Mouse (Mus musculus) G1E (cell line): Measurements from ENCODE around the gene Heatr4. TPM values are rescaled to one million over a fixed set of nuclear protein-coding genes. Genes with fewer than 3 reads are reported as not detected.

Source experiments
- ATAC-seq: 2 replicates; pipeline ENCODE4 v1.8.0; 2016; ENCODE audit warnings: mild to moderate bottlenecking; ENCODE audit not compliant: insufficient number of reproducible peaks, poor library complexity, low FRiP score, severe bottlenecking; ENCODE audit errors: extremely low read depth
- DNase-seq: peaks from one replicate; pipeline ENCODE4 v3.0.0; 2012; ENCODE audit warnings: low spot score
- H3K27me3 ChIP-seq: 2 replicates; pipeline ENCODE4 v1.6.1; 2012; ENCODE audit warnings: mild to moderate bottlenecking, low read length, inconsistent platforms; ENCODE audit not compliant: insufficient read depth
- H3K36me3 ChIP-seq: replicated peaks from 2 replicates; pipeline ENCODE3; 2012; ENCODE audit warnings: mild to moderate bottlenecking, inconsistent platforms
- H3K4me1 ChIP-seq: 2 replicates; pipeline ENCODE4 v1.6.1; 2012; ENCODE audit warnings: low read depth, low read length, inconsistent platforms, mixed read lengths; ENCODE audit not compliant: insufficient read depth
- H3K4me3 ChIP-seq: 2 replicates; pipeline ENCODE4 v1.5.1; 2012; ENCODE audit warnings: low read depth, mild to moderate bottlenecking, inconsistent platforms, low read length, moderate library complexity, mixed read lengths
- H3K9me3 ChIP-seq: replicated peaks from 2 replicates; pipeline ENCODE4 v1.6.1; 2012; ENCODE audit warnings: inconsistent platforms
- CTCF ChIP-seq: IDR thresholded peaks from 2 replicates; pipeline ENCODE4 v1.5.1; 2012; ENCODE audit warnings: low read depth, low read length, inconsistent platforms, mixed read lengths
- GATA1 ChIP-seq: IDR thresholded peaks from 2 replicates; pipeline ENCODE4 v1.6.1; 2012; ENCODE audit warnings: borderline replicate concordance, low read length, inconsistent platforms, mixed read lengths
- GATA2 ChIP-seq: IDR thresholded peaks from 2 replicates; pipeline ENCODE4 v1.6.1; 2012; ENCODE audit warnings: low read depth, low read length, inconsistent platforms, borderline replicate concordance
- POLR2AphosphoS5 ChIP-seq: IDR thresholded peaks from 2 replicates; pipeline ENCODE4 v1.6.1; 2012; ENCODE audit warnings: low read depth, low read length, inconsistent platforms; ENCODE audit not compliant: insufficient replicate concordance
- TAL1 ChIP-seq: conservative IDR thresholded peaks from 2 replicates; pipeline ENCODE4 v1.6.1; 2012; ENCODE audit warnings: low read depth, low read length, inconsistent platforms, mixed read lengths
- polyA plus RNA-seq: library from polyadenylated mRNA; stranded (reverse); fragments of >175 nt; gene quantifications from 2 replicates; pipeline ENCODE4 v1.2.3, GENCODE M21; 2012
- total RNA-seq, 2 experiments: library from RNA; stranded (forward) in 1 of 2; stranded (reverse) in 1 of 2; fragments of 200-1000 nt in 1 of 2; fragments of >200 nt in 1 of 2; fragmentation: Nextera tagmentation in 1 of 2; gene quantifications; 2 replicates each; pipeline ENCODE4 v1.2.3; 2014 to 2017

The Heatr4 gene
- total and polyA plus RNA-seq, 3 experiments, result 0.22 TPM; not detected in 2

DNA sequence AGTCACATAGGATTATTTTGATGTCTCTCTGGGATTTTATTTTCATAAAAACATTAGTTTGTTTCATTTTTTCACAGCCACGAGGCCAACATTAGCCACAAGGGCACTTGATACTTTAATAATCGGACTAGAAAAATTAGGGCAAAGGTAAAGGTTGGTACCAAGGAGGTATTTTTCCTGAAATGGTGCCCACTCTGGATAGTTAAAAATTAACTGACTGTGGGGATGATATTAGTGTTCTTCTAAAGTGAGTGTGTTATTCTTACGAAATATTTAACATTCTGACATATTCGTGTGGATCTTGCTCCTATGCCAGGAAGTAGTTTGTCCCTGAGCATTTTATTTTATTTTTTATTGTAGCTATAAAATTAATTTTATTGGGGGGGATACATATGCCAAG lies 3.0 kb downstream of the Heatr4 start:
- no peak overlapping the region for H3K4me3 ChIP-seq
- TF ChIP-seq GATA1 (no peak), POLR2AphosphoS5 (no peak), CTCF (no peak), GATA2 (no peak), TAL1 (no peak)

DNA sequence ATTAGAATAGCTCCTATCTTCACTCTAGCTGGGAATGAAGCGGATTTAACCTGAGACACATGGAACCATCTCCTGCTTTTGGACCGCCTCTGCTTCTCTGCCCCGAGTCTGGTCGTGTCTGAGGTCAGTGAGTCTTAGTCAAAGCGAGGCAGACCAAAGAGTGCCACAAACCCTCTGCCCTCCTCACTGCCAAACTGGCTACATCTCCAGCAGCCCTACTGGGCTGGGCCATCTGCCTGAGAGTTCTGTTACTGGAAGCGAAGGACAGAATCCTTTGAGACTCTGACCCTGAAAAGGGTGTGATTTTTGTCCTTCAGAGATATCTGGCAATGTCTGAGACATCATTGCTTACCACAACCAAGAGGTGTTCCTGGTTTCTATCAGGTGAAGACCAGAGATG lies 5.8 kb downstream of the Heatr4 start:
- Histone ChIP-seq H3K4me3 (no peak overlapping the region), H3K36me3 (no peaks in the 10 kb centered on the region), H3K4me1 (0 out of 2 replicates have a peak, but pooled peaks cover 3% of the 10 kb centered on the region), H3K9me3 (peaks cover 11% of the 10 kb centered on the region), H3K27me3 (peaks cover 62% of the 10 kb centered on the region)
- TF ChIP-seq POLR2AphosphoS5, result no peak
- TF ChIP-seq TAL1, result no peak
- no peak for TF ChIP-seq CTCF
- ATAC-seq (no peak), DNase-seq (no peak)

More for the DNA sequence above, 3.0 kb downstream of the Heatr4 start:
- Histone ChIP-seq H3K4me1 (peaks cover 6% of the 10 kb centered on the region; the same call in 1 of the 2 replicates), H3K36me3 (no peaks in the 10 kb centered on the region), H3K27me3 (peaks cover 57% of the 10 kb centered on the region), H3K9me3 (peaks cover 4% of the 10 kb centered on the region; the same call in 1 of the 2 replicates)
- DNase-seq (no peak), ATAC-seq (no peak)

DNA sequence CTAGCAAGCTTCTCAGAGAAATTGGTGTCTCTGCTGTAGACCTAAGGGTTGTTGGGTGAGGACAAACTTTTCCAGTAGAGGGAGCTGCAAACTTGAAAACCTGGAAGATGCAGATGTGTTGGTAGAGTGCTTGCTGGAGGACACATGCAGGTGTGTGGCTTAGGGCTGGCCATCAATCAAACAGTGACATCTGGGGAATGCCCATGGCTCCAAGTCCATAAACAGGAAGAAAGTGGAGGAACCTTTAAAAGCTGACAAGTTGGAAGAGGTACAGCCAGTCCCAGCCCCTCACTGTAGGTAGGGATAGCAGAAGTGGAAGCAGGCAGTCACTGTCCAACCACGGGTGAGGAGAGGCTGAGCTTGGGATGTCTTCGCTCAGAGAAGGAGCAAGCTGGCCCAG lies 12.5 kb downstream of the Heatr4 start:
- Histone ChIP-seq H3K27me3 (peaks cover 28% of the 10 kb centered on the region), H3K4me1 (peaks cover 8% of the 10 kb centered on the region), H3K4me3 (no peak overlapping the region), H3K9me3 (peaks cover 7% of the 10 kb centered on the region), H3K36me3 (no peaks in the 10 kb centered on the region)
- TF ChIP-seq CTCF, result peak; percentile 6; the same call in 1 of the 2 replicates
- no peak for TF ChIP-seq TAL1
- DNase-seq (peak; percentile 45), ATAC-seq (no peak)

DNA sequence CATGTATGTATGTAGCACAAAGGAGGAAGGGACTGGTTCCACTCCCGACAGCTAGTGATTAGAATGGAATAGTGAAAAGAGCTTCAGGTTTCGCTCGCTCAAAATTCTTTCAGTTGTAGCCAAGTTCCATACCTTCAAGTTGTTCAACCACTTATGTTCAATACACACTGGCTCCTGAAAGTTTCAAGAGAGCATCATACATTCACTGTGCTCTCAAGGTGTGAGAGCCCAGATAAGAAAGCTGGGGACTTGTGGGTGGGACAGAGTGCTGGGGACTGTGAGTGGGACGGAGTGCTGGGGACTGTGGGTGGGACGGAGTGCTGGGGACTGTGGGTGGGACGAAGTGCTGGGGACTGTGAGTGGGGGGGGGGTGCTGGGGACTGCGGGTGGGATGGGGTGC lies 19.4 kb downstream of the Heatr4 start:
- H3K9me3 ChIP-seq, result 0 out of 2 replicates have a peak, but pooled peaks cover 1% of the 10 kb centered on the region
- no peaks in the 10 kb centered on the region for H3K36me3 ChIP-seq
- DNase-seq, result no peak
- H3K4me1 ChIP-seq, result peaks cover 9% of the 10 kb centered on the region
- TF ChIP-seq POLR2AphosphoS5, result no peak
- no peak for TF ChIP-seq CTCF
- peaks cover 20% of the 10 kb centered on the region for H3K27me3 ChIP-seq
- ATAC-seq, result no peak
- no peak overlapping the region for H3K4me3 ChIP-seq

DNA sequence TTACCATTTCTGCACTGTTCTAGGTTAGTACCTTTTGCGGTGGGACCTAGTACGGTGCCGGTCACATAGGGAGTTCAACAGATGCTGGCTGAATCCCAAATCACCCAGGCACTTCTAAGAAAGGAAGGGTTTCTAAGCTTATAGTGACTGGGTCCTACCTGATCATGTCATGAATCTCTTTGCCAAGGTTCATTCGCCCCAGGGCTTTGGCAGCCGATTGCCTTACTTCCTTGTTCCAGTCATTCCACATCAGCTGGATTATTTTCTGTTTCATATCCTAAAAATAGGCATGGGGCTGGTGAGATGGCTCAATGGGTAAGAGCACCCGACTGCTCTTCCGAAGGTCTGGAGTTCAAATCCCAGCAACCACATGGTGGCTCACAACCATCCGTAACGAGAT lies 26.4 kb downstream of the Heatr4 start:
- Histone ChIP-seq H3K4me1 (peaks cover 27% of the 10 kb centered on the region), H3K4me3 (no peak overlapping the region), H3K36me3 (peaks cover 43% of the 10 kb centered on the region), H3K27me3 (no peaks in the 10 kb centered on the region), H3K9me3 (no peaks in the 10 kb centered on the region)
- ATAC-seq (no peak), DNase-seq (no peak)
- TF ChIP-seq GATA1 (no peak), GATA2 (no peak), CTCF (no peak), POLR2AphosphoS5 (no peak), TAL1 (no peak)

DNA sequence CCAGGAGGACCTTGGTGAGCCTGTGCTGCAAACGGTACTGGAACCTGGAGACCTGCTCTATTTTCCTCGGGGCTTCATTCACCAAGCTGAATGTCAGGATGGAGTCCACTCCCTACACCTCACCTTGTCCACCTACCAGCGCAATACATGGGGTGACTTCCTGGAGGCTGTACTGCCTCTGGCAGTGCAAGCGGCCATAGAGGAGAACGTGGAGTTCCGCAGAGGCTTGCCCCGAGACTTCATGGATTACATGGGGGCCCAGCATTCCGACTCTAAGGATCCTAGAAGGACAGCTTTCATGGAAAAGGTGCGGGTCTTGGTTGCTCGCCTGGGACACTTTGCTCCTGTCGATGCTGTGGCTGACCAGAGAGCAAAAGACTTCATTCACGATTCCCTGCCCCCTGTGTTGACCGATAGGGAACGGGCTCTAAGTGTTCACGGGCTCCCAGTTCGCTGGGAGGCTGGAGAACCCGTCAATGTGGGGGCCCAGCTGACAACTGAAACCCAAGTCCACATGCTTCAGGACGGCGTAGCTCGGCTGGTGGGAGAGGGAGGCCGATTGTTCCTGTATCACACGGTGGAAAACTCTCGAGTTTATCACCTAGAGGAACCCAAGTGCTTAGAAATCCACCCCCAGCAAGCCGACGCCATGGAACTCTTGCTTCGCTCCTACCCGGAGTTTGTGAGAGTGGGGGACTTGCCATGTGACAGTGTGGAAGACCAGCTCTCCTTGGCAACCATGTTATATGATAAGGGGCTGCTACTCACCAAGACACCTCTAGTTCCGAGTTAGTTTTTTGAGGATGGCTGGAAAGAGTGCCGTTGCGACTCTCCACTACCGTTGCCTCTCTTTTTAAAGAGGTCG lies 32.7 kb downstream of the Heatr4 start:
- ATAC-seq, result no peak

More for the DNA sequence above, 32.7 kb downstream of the Heatr4 start:
- Histone ChIP-seq H3K36me3 (peaks cover 50% of the 10 kb centered on the region), H3K4me1 (peaks cover 79% of the 10 kb centered on the region), H3K4me3 (peak overlapping the region; percentile 87), H3K27me3 (no peaks in the 10 kb centered on the region), H3K9me3 (no peaks in the 10 kb centered on the region)
- peak; percentile 47 for DNase-seq
- TF ChIP-seq POLR2AphosphoS5 (no peak), GATA2 (no peak), TAL1 (no peak), CTCF (no peak), GATA1 (no peak)
